Comparison of ENCODE assay signal across 8 mouse cellular contexts in genomic region chr4:127005113-127005936, GRCm38 (mm10). TPM values are rescaled to one million over a fixed set of nuclear protein-coding genes. Genes with fewer than 3 reads are reported as not detected.
A peak's percentile ranks its signal among the peaks of the same experiment; 100 is the strongest.
DNase-seq lines count a peak whose midpoint lies in the region; ATAC-seq lines count a peak whose summit lies in the region.

No protein-coding gene starts in this region.

- WGBS in kidney, embryonic 15.5 days, result 15% methylated on average over 25 of the region's 25 CpGs
- 12% methylated on average over 25 of the region's 25 CpGs for WGBS in neural tube, embryonic 13.5 days

- H3K4me2 ChIP-seq in kidney, embryonic 15.5 days, result peak overlapping the region; percentile 70
- peak overlapping the region; percentile 59 for H3K4me2 ChIP-seq in neural tube, embryonic 13.5 days

- intact Hi-C loops in heart, postnatal 36 days (cut with DNase I), result no loop called here

- no peaks in the 10 kb centered on the region for H3K36me3 ChIP-seq in kidney, embryonic 15.5 days
- H3K36me3 ChIP-seq in neural tube, embryonic 13.5 days, result no peaks in the 10 kb centered on the region

- H3K27ac ChIP-seq in kidney, embryonic 15.5 days, result 0 out of 2 replicates have a peak overlapping the region, but pooled peaks have one; percentile 18
- H3K27ac ChIP-seq in neural tube, embryonic 13.5 days (replicated peaks), result peak overlapping the region; percentile 87

- DNase-seq in heart, adult 11 months, result peak; percentile 88
- no peak for DNase-seq in heart, postnatal 36 days
- DNase-seq in gastrocnemius, postnatal 25 days, result peak; percentile 19
- DNase-seq in liver, result peak; percentile 57
- no peak for DNase-seq in spleen, adult 18-20 months

- peaks cover 8% of the 10 kb centered on the region; the same call in 1 of the 2 replicates for H3K27me3 ChIP-seq in kidney, embryonic 15.5 days
- no peaks in the 10 kb centered on the region for H3K27me3 ChIP-seq in neural tube, embryonic 13.5 days

- peak; percentile 54; the same call in 1 of the 2 replicates for ATAC-seq in common myeloid progenitor, adult 5-6 weeks (replicated peaks; ENCODE audit: low read depth, poor library complexity, severe bottlenecking)
- ATAC-seq in kidney, embryonic 15.5 days (replicated peaks; ENCODE audit: low FRiP score), result peak; percentile 66; the same call in 1 of the 2 replicates
- ATAC-seq in neural tube, embryonic 13.5 days (ENCODE audit: low read depth), result peak; percentile 91

- H3K4me3 ChIP-seq in kidney, embryonic 15.5 days (replicated peaks), result peak overlapping the region; percentile 45
- H3K4me3 ChIP-seq in neural tube, embryonic 13.5 days, result peak overlapping the region; percentile 38

- H3K9ac ChIP-seq in kidney, embryonic 15.5 days, result peak overlapping the region; percentile 40; the same call in 1 of the 2 replicates
- H3K9ac ChIP-seq in neural tube, embryonic 13.5 days, result peak overlapping the region; percentile 70

- no peaks in the 10 kb centered on the region for H3K9me3 ChIP-seq in kidney, embryonic 15.5 days (replicated peaks)
- H3K9me3 ChIP-seq in neural tube, embryonic 13.5 days, result no peaks in the 10 kb centered on the region

- H3K4me1 ChIP-seq in kidney, embryonic 15.5 days, result peaks cover 10% of the 10 kb centered on the region
- peaks cover 27% of the 10 kb centered on the region for H3K4me1 ChIP-seq in neural tube, embryonic 13.5 days (replicated peaks)

RNA-seq across cellular contexts. Expression of gene Sfpq, which starts 15.8 kb away (rescaled TPM):
- total RNA-seq in heart, postnatal 36 days (2021), result 10 to 100 TPM; 72.2 to 78.2 TPM
- 1,035 and 1,115 TPM in 2 replicates for total RNA-seq in common myeloid progenitor, adult 5-6 weeks (2017)
- 10 to 100 TPM; 53.1 to 65.7 TPM for total RNA-seq in gastrocnemius, postnatal 25 days (2021)
- 88.3 and 93.6 TPM in 2 replicates for polyA plus RNA-seq in kidney, embryonic 15.5 days (2015; fragmentation: Nextera tagmentation; extraction: Ambion mirVana)
- polyA plus RNA-seq in neural tube, embryonic 13.5 days (2015; fragmentation: Nextera tagmentation; extraction: Ambion mirVana), result 88.0 and 102 TPM in 2 replicates

RNA-seq across cellular contexts. Expression of gene Zmym4, which starts 37.4 kb away (rescaled TPM):
- total RNA-seq in heart, postnatal 36 days (2021), result 10 to 100 TPM; 19.8 to 20.8 TPM
- 40.8 and 57.0 TPM in 2 replicates for total RNA-seq in common myeloid progenitor, adult 5-6 weeks (2017)
- 10 to 100 TPM; 10.5 to 12.9 TPM for total RNA-seq in gastrocnemius, postnatal 25 days (2021)
- 19.8 and 20.3 TPM in 2 replicates for polyA plus RNA-seq in kidney, embryonic 15.5 days (2015; fragmentation: Nextera tagmentation; extraction: Ambion mirVana)
- 26.7 and 27.6 TPM in 2 replicates for polyA plus RNA-seq in neural tube, embryonic 13.5 days (2015; fragmentation: Nextera tagmentation; extraction: Ambion mirVana)

RNA-seq across cellular contexts. Expression of gene Zmym1, which starts 55.6 kb away (rescaled TPM):
- 1 to 10 TPM; 5.2 to 5.9 TPM for total RNA-seq in heart, postnatal 36 days (2021)
- total RNA-seq in common myeloid progenitor, adult 5-6 weeks (2017), result 19.1 and 23.1 TPM in 2 replicates
- total RNA-seq in gastrocnemius, postnatal 25 days (2021), result 1 to 10 TPM; 5.2 to 6.1 TPM
- 19.4 and 19.8 TPM in 2 replicates for polyA plus RNA-seq in kidney, embryonic 15.5 days (2015; fragmentation: Nextera tagmentation; extraction: Ambion mirVana)
- 25.0 TPM in 2 replicates for polyA plus RNA-seq in neural tube, embryonic 13.5 days (2015; fragmentation: Nextera tagmentation; extraction: Ambion mirVana)

Comparison
In these comparisons a context has a peak if more than half of its experiments do, and no peak if none do; other contexts are left out.
1. DNase-seq: peak in heart, adult 11 months (single experiment), gastrocnemius, postnatal 25 days (single experiment) and liver (single experiment); none in heart, postnatal 36 days (0 of 2) and spleen, adult 18-20 months (0 of 2).
2. RNA of gene Sfpq, which starts 15.8 kb away (total RNA-seq): 1,035 to 1,115 TPM in common myeloid progenitor, adult 5-6 weeks; 72.2 to 78.2 TPM in heart, postnatal 36 days and 53.1 to 65.7 TPM in gastrocnemius, postnatal 25 days; every median in the first group is over 10 times any median in the second.
3. Peak in every context shown above with its lines, with median percentiles within 50 percentile points of each other: ATAC-seq.